Mouse (Mus musculus) forebrain, embryonic 10.5 days (tissue): ENCODE results near the gene Clcn2. TPM values are rescaled to one million over a fixed set of nuclear protein-coding genes. Genes with fewer than 3 reads are reported as not detected.

ENCODE experiments used
- DNase-seq: peaks from one replicate; pipeline ENCODE4 v3.0.0-alpha.2; 2017; ENCODE audit warnings: low spot score; ENCODE audit errors: extremely low spot score
- H3K27ac ChIP-seq: fragments of 300-500 bp; sonication (generic); 2 replicates; pipeline ENCODE4 v1.5.1; 2016; ENCODE audit warnings: mild to moderate bottlenecking
- H3K27me3 ChIP-seq: fragments of 300-500 bp; sonication (generic); 2 replicates; pipeline ENCODE4 v1.6.1; 2016; ENCODE audit warnings: mild to moderate bottlenecking; ENCODE audit not compliant: poor library complexity, severe bottlenecking
- H3K36me3 ChIP-seq: fragments of 300-500 bp; sonication (generic); replicated peaks from 2 replicates; pipeline ENCODE4 v1.6.1; 2016; ENCODE audit warnings: mild to moderate bottlenecking, moderate library complexity
- H3K4me1 ChIP-seq: fragments of 300-500 bp; sonication (generic); 2 replicates; pipeline ENCODE4 v1.6.1; 2016
- H3K4me3 ChIP-seq: fragments of 300-500 bp; sonication (generic); 2 replicates; pipeline ENCODE4 v1.5.1; 2016; ENCODE audit warnings: mild to moderate bottlenecking, moderate library complexity
- H3K9me3 ChIP-seq: fragments of 300-500 bp; sonication (generic); 2 replicates; pipeline ENCODE4 v1.6.1; 2016; ENCODE audit warnings: mild to moderate bottlenecking, moderate library complexity
- WGBS: fragments of 180-500 bp; shearing (Covaris S2); methylation state at CpG from one replicate; pipeline ENCODE4 v1.1.7; 2016; 5-methylcytosine and 5-hydroxymethylcytosine counted together
- polyA plus RNA-seq: library from polyadenylated mRNA; unstranded; fragments of >200 nt; fragmentation: Nextera tagmentation; extraction: Ambion mirVana; gene quantifications from 2 replicates; pipeline ENCODE4 v1.2.1, GENCODE M21; 2016

The Clcn2 gene
- polyA plus RNA-seq, 1 experiment from 2014 or later = 11.4 TPM

- peak; percentile 69 for DNase-seq
- under 1% methylated on average over 61 of the region's 70 CpGs for WGBS
- peaks cover 39% of the 10 kb centered on the region for H3K4me1 ChIP-seq
- no peaks in the 10 kb centered on the region for H3K9me3 ChIP-seq
- H3K4me3 ChIP-seq = peak within 1 kb of the TSS; percentile 79
- peak within 1 kb of the TSS; percentile 91 for H3K27ac ChIP-seq
- H3K27me3 ChIP-seq = peaks cover 68% of the 10 kb centered on the region
- no peaks in the 10 kb centered on the region for H3K36me3 ChIP-seq
Measured at GRCm38 (mm10) chr16:20732925-20733730, 15.6 kb upstream of the Clcn2 start, which contains the start of gene Chrd. Gene Chrd, plus strand, starts transcription at chr16:20733127.

GRCm38 (mm10) chr16:20732251-20732924 is 14.8 kb upstream of the Clcn2 start:
- under 1% methylated on average over 28 of the region's 30 CpGs for WGBS
- peak overlapping the region; percentile 79 for H3K4me3 ChIP-seq
- peaks cover 68% of the 10 kb centered on the region for H3K27me3 ChIP-seq
- DNase-seq = peak; percentile 33
- peaks cover 39% of the 10 kb centered on the region for H3K4me1 ChIP-seq
- no peaks in the 10 kb centered on the region for H3K36me3 ChIP-seq
- H3K27ac ChIP-seq = peak overlapping the region; percentile 91
- no peaks in the 10 kb centered on the region for H3K9me3 ChIP-seq

- Histone ChIP-seq H3K9me3 (no peaks in the 10 kb centered on the region), H3K36me3 (no peaks in the 10 kb centered on the region), H3K27me3 (peaks cover 61% of the 10 kb centered on the region), H3K4me3 (no peak overlapping the region; the same call in 1 of the 2 replicates), H3K27ac (0 out of 2 replicates have a peak overlapping the region, but pooled peaks have one; percentile 91), H3K4me1 (peaks cover 39% of the 10 kb centered on the region)
- WGBS = 69% methylated on average over 5 of the region's 5 CpGs
- DNase-seq = no peak
Measured at GRCm38 (mm10) chr16:20731688-20732087, 14.1 kb upstream of the Clcn2 start.

- Histone ChIP-seq H3K4me3 (no peak overlapping the region), H3K9me3 (no peaks in the 10 kb centered on the region), H3K27ac (no peak overlapping the region), H3K27me3 (peaks cover 47% of the 10 kb centered on the region), H3K36me3 (no peaks in the 10 kb centered on the region), H3K4me1 (peaks cover 39% of the 10 kb centered on the region)
- DNase-seq = no peak
- 41% methylated on average over 5 of the region's 5 CpGs for WGBS
Measured at GRCm38 (mm10) chr16:20730293-20730711, 12.8 kb upstream of the Clcn2 start.

GRCm38 (mm10) chr16:20726384-20726783 is 8.8 kb upstream of the Clcn2 start:
- no peak overlapping the region for H3K4me3 ChIP-seq
- H3K36me3 ChIP-seq = peaks cover 14% of the 10 kb centered on the region
- H3K27ac ChIP-seq = no peak overlapping the region
- H3K4me1 ChIP-seq = peaks cover 13% of the 10 kb centered on the region
- H3K27me3 ChIP-seq = peaks cover 8% of the 10 kb centered on the region
- DNase-seq = no peak
- H3K9me3 ChIP-seq = no peaks in the 10 kb centered on the region
- WGBS = 73% methylated on average over 1 of the region's 1 CpGs

- H3K4me1 ChIP-seq = peaks cover 13% of the 10 kb centered on the region
- H3K27ac ChIP-seq = no peak overlapping the region
- no peak overlapping the region for H3K4me3 ChIP-seq
- peaks cover 6% of the 10 kb centered on the region; the same call in 1 of the 2 replicates for H3K27me3 ChIP-seq
- peaks cover 20% of the 10 kb centered on the region for H3K36me3 ChIP-seq
- DNase-seq = no peak
- WGBS = 82% methylated on average over 4 of the region's 4 CpGs
- H3K9me3 ChIP-seq = no peaks in the 10 kb centered on the region
Measured at GRCm38 (mm10) chr16:20725750-20726149, 8.2 kb upstream of the Clcn2 start.

GRCm38 (mm10) chr16:20725321-20725720 is 7.8 kb upstream of the Clcn2 start:
- peaks cover 3% of the 10 kb centered on the region; the same call in 1 of the 2 replicates for H3K27me3 ChIP-seq
- peaks cover 10% of the 10 kb centered on the region for H3K4me1 ChIP-seq
- H3K27ac ChIP-seq = no peak overlapping the region
- DNase-seq = no peak
- WGBS = 87% methylated on average over 7 of the region's 7 CpGs
- peaks cover 24% of the 10 kb centered on the region for H3K36me3 ChIP-seq
- H3K4me3 ChIP-seq = no peak overlapping the region
- H3K9me3 ChIP-seq = no peaks in the 10 kb centered on the region

- 35% methylated on average over 5 of the region's 5 CpGs for WGBS
- H3K4me1 ChIP-seq = 0 out of 2 replicates have a peak, but pooled peaks cover 3% of the 10 kb centered on the region
- no peak overlapping the region for H3K27ac ChIP-seq
Measured at GRCm38 (mm10) chr16:20724338-20724748, 6.8 kb upstream of the Clcn2 start.

GRCm38 (mm10) chr16:20723247-20723646 is 5.7 kb upstream of the Clcn2 start:
- no peaks in the 10 kb centered on the region for H3K9me3 ChIP-seq
- 59% methylated on average over 4 of the region's 4 CpGs for WGBS
- no peak for DNase-seq
- H3K27ac ChIP-seq = no peak overlapping the region
- no peak overlapping the region for H3K4me3 ChIP-seq
- H3K27me3 ChIP-seq = no peaks in the 10 kb centered on the region
- peaks cover 11% of the 10 kb centered on the region for H3K4me1 ChIP-seq
- peaks cover 34% of the 10 kb centered on the region for H3K36me3 ChIP-seq

More at GRCm38 (mm10) chr16:20724338-20724748, 6.8 kb upstream of the Clcn2 start:
- DNase-seq = peak; percentile 55
- Histone ChIP-seq H3K27me3 (no peaks in the 10 kb centered on the region), H3K9me3 (no peaks in the 10 kb centered on the region), H3K4me3 (no peak overlapping the region), H3K36me3 (peaks cover 34% of the 10 kb centered on the region)

- peaks cover 15% of the 10 kb centered on the region for H3K4me1 ChIP-seq
- no peak for DNase-seq
- no peak overlapping the region for H3K4me3 ChIP-seq
- H3K36me3 ChIP-seq = peaks cover 34% of the 10 kb centered on the region
- WGBS = 86% methylated on average over 4 of the region's 4 CpGs
- no peaks in the 10 kb centered on the region for H3K9me3 ChIP-seq
- no peak overlapping the region for H3K27ac ChIP-seq
- H3K27me3 ChIP-seq = no peaks in the 10 kb centered on the region
Measured at GRCm38 (mm10) chr16:20722736-20723135, 5.2 kb upstream of the Clcn2 start.

- 90% methylated on average over 10 of the region's 10 CpGs for WGBS
- H3K27ac ChIP-seq = no peak overlapping the region
- DNase-seq = no peak
Measured at GRCm38 (mm10) chr16:20721808-20722207, 4.3 kb upstream of the Clcn2 start.

GRCm38 (mm10) chr16:20717978-20718670 is 578 bp upstream of the Clcn2 start:
- H3K36me3 ChIP-seq = peaks cover 40% of the 10 kb centered on the region
- peaks cover 56% of the 10 kb centered on the region for H3K4me1 ChIP-seq
- no peak for DNase-seq
- H3K4me3 ChIP-seq = peak overlapping the region; percentile 66
- 5% methylated on average over 18 of the region's 18 CpGs for WGBS
- peaks cover 6% of the 10 kb centered on the region; the same call in 1 of the 2 replicates for H3K27me3 ChIP-seq
- no peaks in the 10 kb centered on the region for H3K9me3 ChIP-seq
- H3K27ac ChIP-seq = peak overlapping the region; percentile 92

More at GRCm38 (mm10) chr16:20721808-20722207, 4.3 kb upstream of the Clcn2 start:
- Histone ChIP-seq H3K9me3 (no peaks in the 10 kb centered on the region), H3K36me3 (peaks cover 34% of the 10 kb centered on the region), H3K27me3 (no peaks in the 10 kb centered on the region), H3K4me1 (peaks cover 24% of the 10 kb centered on the region), H3K4me3 (no peak overlapping the region)
